Mouse (Mus musculus): Measurements from ENCODE around the gene Wnt6.

DNA sequence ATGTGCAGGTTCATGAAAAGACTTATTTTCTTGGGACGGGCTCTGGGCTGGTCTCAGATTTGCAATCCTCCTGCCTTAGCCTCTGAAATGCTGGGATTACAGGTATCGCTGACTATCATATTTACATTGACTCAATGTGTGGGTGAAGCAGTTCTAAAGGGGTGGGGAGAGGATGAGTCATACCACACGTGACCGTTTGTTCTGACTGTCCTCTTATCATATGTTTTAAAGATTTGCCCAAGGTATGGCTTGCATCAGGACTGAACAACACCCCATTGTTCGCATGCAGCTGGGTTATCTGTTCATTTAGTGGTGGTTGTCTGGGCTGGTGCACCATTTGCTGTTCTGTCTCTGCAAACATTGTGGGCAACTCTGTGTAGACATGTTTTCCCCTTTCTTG is 45.0 kb upstream of the Wnt6 start:
- TF ChIP-seq CTCF (IDR thresholded peaks at IDR 0.05) (no peak), EP300 (IDR thresholded peaks at IDR 0.05) (no peak)
